Mouse (Mus musculus): Measurements from ENCODE around the gene Gm4881.

- TF ChIP-seq GATA1 (IDR thresholded peaks at IDR 0.05; ENCODE audit: borderline replicate concordance, low read length) (no peak), FLI1 (IDR thresholded peaks at IDR 0.05; ENCODE audit: low read length) (no peak)
Observed at GRCm38 (mm10) chr7:24973902-24974301, 29.6 kb upstream of the Gm4881 start.

All from megakaryocyte, embryonic 14.5 days (primary cell).